Mouse (Mus musculus): Measurements from ENCODE around the gene Efs. TPM values are rescaled to one million over a fixed set of nuclear protein-coding genes. Genes with fewer than 3 reads are reported as not detected.

Efs gene
- 33.6 and 38.5 TPM in 2 replicates for polyA plus RNA-seq (2012; rRNA removed)

DNA sequence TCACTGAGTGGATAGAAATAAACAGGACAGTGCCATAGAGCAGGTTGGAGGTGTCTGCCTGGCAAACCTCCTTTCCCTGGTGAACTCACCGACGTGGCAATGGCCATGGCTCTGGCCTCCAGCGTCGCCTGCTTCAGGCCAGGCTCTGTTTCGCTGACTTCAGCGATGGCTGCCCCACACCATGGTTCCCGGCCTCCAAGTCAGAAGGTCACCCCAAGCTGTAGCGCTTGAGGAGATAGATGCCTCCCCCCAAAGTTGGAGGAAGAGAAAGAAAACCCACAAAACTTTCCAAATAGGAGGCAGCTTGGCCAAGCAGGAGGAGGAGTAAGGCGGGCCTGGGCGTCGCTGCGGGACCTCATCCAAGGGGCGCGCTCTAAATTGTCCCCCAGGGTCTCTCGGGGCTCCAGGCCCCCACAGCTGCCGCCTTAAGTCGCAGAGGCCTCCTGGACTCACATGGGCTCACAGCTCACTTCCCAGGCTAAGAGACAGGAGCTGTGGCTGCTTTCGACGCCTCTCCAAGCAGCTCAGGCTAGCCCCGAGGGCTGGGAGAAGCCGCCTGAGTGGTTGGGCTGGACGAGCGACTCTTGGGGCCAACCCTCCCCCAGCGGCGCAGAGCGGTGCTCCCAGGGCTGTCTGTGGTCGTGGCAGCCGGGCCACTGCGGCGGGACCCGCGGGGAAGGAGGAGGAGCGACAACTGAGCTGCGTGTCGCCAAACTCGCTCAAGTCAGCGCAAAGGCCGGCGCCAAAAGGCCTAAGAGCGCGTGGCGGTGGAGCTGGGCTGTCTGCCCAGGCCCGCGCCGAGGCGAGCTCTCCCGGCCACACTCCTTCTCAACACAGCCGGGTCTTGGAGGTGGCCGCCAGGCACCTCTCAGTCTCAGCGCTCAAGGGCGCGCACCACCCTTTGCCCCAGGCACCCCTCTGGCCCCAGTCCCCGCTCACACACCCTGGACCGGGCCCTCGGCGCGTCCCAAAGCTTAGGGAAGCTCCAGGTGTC is at the start of gene Efs:
Gene Efs (minus strand): TSS at position 778 of the 994 bp plus-strand sequence.

DNA sequence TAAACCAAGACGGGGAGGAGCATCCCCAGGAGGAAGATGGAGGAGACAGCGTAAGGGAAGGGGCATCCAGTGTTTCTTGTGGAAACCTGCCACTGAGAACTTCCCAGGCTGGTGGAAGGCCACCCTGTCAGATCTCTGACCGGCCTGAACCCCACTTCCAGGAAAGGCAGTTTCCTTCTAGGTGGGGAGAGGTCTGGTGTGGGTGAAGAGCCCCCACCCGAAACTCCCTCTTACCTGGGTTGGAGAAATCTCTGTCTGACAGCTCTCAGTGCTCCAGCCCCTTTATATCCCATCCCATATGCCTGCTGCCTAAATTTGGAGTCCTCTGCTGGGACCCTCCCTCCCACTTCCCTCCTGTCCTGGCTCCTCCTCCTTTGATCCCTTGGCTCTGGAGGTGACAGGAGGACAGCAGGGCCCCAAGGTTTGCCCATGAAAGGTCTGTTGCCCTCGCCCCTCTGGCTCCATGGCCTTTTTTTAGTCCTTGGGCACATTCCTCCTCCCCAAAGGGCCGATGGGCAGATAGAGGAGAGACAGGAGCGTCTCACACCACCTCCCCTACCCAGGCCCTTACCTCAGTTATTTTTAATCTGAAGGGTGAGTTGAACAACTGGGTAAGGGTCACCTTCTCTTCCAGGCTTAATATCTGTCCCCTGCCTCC is 40.5 kb upstream of the Efs start, which contains the start of gene Myh6:
Gene Myh6 (minus strand): TSS at position 608 of the 658 bp plus-strand sequence.

DNA sequence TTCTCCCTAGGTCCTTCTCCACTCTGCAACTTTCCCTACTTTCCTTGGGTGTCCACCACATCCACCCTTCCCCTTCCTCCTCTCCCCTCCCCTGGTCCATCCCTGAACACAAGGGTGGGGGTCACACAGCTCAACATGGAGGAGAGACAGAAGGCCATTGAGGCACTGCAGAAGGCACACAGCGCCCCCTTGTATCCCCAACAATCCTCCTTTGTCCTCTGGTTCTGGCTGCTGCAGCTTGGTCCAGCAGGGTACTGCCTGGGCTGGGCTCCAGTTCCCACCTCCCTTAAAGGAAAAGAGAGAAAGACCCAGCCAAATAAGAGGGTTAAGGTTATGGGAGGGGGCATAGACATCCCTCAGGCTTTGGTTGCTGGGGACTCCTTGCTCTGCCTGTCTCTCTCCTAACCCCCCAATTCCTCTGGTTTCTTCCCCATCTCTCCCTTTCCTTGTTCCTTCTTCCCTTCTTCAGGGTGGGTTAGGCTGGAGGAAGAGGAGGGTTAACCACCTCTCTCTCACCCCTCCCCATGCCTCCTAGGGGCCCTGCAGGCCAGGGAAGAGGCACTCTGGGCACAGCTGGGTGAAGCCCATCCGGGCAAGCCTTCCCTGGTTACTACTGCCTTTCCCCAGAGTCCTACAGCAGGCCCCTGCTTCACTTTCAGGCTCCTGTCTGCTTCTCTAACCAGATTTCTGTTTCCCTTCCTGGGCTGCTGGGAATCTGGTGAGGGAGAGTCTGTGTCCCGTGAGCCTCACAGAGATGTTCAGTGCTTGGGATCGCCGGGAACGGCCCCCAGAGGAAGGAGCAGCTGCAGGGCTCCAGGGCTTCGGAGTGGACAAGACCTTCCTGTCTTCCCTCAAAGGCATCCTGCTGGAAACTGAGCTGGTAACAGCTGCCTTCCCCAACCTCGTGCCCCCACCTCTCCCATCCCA is 10.2 kb upstream of the Efs start, which contains the start of gene Cmtm5:
Gene Cmtm5 (plus strand): TSS at position 358 of the 927 bp plus-strand sequence.

DNA sequence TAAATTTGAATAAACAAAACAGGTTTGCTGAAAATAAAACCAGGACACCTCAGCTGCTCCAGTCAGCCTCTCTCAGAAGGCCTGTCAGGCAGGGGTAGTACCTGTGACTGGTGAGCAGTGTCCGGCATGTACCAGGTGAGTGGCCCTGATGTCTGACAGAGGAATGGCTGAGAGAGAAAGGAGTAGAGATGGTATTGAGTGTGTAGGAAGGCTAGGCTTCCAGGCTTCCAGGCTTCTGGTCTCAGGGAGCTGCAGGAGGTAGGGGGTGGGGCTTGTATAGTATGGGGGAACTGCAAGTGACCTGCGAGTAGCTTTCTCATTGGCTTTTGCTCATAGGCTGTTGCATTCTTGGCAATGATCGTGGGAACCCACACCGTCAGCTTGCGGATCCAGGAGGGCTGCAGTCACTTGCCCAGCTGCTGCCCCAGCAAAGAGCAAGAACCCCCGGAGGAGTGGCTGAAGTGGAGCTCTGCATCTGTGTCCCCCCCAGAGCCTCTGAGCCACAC is 6.8 kb upstream of the Efs start, which contains the start of gene Il25:
Gene Il25 (plus strand): TSS at position 51 of the 506 bp plus-strand sequence.

DNA sequence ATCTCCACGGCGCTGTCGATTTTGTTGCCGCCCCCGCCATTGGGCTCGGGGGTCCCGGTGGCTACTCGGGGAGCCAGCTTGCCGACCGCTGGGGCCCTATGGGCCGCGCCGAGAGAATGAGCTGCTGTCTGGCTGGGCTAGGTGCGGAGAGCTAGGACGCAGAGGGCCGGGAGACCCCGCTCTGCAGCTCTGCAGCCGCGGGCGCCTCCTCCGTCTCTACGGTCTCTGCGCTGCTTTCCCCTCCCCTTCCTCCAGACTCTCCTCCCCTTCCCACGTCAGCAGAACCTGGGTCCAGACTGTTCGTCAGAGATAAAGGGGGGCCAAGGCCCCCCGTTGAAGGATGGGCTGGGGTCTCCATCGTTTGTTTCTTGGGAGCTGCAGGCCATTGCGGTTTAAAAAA is 13.0 kb downstream of the Efs start, which contains the start of gene Slc22a17:
Gene Slc22a17 (minus strand): TSS at position 247 of the 400 bp plus-strand sequence.

DNA sequence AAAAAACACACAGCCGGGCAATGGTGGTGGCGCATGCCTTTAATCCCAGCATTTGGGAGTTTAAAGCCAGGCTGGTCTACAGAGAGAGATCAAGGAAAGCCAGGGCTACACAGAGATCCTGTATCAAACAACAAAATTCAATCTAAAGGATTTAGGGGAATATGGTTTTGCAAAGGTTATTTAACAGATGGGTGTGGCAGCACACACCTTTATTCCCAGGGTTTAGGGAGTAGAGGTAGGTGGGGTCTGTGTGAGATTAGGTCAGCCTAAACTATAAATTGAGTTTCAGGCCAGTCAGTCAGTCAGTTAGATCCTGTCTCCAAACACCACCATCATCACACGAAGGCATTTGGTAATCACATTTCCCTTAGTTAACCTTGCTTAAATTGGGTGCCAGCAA is 33.7 kb downstream of the Efs start, which contains the start of gene Pabpn1:
Gene Pabpn1 (plus strand): TSS at position 301 of the 400 bp plus-strand sequence.

DNA sequence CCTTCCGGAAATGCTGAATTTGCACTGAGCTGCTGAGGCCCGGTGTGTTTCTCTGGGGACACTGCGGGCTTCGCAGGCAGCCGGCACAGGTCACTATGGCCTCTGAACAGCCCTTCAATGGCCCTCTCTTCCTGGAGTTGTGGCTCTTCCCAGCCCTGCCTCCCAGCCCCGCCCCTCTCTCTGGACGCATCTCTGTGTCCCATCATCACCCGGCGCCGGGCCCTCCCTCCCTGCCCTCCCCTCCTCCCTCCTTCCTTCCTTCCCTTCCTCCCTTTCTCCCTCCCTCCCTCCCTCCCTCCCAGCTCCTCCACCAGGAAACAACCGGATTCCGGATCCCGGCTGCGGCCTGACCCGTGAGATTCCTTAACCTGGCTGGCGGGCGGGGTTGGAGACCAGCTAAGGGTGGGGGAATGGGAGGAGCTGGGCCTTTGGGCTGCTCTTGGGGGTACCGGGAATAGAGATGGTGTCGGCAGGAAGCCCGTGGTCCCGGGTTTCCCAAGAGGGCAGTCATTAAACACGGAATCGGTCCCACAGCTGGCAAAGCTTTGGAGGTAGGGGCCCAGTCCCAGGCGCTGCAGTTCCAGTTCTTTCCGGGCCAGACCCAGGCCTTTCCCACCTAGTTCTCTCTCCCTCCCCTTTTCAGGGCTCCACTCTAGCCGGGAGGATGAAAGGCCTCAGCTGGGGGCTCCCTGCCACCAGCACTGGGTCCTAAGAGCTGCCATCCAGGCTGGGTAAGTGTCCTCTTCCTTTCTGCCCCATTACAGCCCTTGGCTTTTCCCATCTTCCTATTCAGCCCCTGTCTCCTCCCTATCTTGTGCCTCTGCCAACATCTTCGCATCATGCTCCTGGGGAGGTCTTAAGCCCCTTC is 42.5 kb downstream of the Efs start, which contains the start of the genes Bcl2l2 and Gm20521:
Gene Bcl2l2 (plus strand): TSS at position 224 of the 868 bp plus-strand sequence.
Gene Gm20521 (plus strand): TSS at position 288 of the 868 bp plus-strand sequence.

DNA sequence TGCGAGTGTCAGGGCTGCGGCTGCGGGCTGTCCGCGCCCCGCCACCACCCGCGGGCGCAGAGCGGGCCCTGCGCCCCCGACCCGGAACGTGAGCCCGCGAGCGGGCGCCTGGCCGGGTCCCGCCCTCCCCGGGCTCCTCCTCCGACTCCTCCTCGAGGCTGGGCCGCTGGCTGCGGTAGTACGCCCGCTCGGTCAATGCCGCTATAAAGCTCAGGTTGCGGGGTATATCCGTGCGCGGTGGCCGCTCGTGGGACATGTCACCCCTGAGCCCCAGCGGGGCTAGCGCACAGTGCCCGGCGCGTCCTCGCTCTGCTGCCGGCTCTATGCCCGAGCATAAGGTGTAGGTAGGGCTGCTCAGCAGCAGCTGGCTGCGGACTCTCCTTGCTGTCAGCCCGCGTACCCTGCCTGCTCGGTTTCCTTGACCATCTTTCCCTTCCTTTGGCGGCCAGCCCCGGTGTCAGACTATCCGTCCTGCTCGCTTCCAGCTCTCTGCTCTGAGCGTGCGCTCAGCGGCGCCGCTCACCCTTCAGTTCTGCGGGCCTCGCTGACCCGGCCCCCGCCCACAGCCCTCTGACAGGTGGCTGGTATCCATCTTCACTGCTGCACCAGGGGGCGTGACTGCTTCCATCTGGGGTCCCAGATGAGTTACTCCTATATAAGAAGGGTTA is 48.7 kb downstream of the Efs start, which contains the start of gene Ppp1r3e:
Gene Ppp1r3e (minus strand): TSS at position 503 of the 668 bp plus-strand sequence.

DNA sequence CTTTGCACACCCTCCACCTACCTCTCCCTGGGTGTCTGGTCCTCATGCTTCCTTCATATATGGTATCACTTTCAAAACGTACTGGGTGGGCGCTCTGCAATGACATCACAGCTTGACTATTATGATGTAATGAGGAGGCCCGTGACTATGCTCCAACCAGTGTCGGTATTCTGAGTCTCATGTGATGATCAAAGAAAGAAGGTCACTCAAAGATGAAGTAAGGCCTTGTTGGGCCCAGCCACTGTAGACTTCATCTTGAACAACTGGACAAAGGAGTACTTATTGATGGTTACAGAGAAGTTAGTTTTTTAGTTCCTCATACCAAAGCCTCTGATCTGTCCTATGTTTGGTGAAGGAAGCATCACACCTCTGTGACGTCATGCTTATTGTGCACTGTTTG is 55.1 kb downstream of the Efs start, which contains the start of gene Homez:
Gene Homez (minus strand): TSS at position 101 of the 400 bp plus-strand sequence.

Other genes starting within 250 kb of the Efs start
- 70.3 and 72.1 TPM in 2 replicates for gene 1700123O20Rik, start 239.9 kb downstream of the Efs start, polyA plus RNA-seq (2012; rRNA removed)
- gene Acin1, start 239.2 kb downstream of the Efs start, polyA plus RNA-seq (2012; rRNA removed) = 356 and 358 TPM in 2 replicates
- 0.09 and 0.20 TPM in 2 replicates for gene Gm29776, start 227.3 kb downstream of the Efs start, polyA plus RNA-seq (2012; rRNA removed)
- 0.16 and 0.17 TPM in 2 replicates for gene Cebpe, start 214.0 kb downstream of the Efs start, polyA plus RNA-seq (2012; rRNA removed)
- 9.6 and 9.9 TPM in 2 replicates for gene Slc7a8, start 144.2 kb downstream of the Efs start, polyA plus RNA-seq (2012; rRNA removed)
- gene Rnf212b, start 112.0 kb downstream of the Efs start, polyA plus RNA-seq (2012; rRNA removed) = not detected in 2 replicates
- 8.5 and 9.0 TPM in 2 replicates for gene Homez, start 55.2 kb downstream of the Efs start, polyA plus RNA-seq (2012; rRNA removed)
- gene Ppp1r3e, start 48.6 kb downstream of the Efs start, polyA plus RNA-seq (2012; rRNA removed) = 14.7 and 18.0 TPM in 2 replicates
- 47.4 and 48.0 TPM in 2 replicates for gene Bcl2l2, start 42.7 kb downstream of the Efs start, polyA plus RNA-seq (2012; rRNA removed)
- gene Gm20521, start 42.7 kb downstream of the Efs start, polyA plus RNA-seq (2012; rRNA removed) = 0.39 and 0.41 TPM in 2 replicates
- 736 and 777 TPM in 2 replicates for gene Pabpn1, start 33.6 kb downstream of the Efs start, polyA plus RNA-seq (2012; rRNA removed)
- gene Slc22a17, start 13.0 kb downstream of the Efs start, polyA plus RNA-seq (2012; rRNA removed) = 504 and 538 TPM in 2 replicates
- gene Il25, start 6.6 kb upstream of the Efs start, polyA plus RNA-seq (2012; rRNA removed) = 0.35 and 0.47 TPM in 2 replicates
- 3.6 and 8.9 TPM in 2 replicates for gene Cmtm5, start 10.1 kb upstream of the Efs start, polyA plus RNA-seq (2012; rRNA removed)
- gene Myh6, start 40.8 kb upstream of the Efs start, polyA plus RNA-seq (2012; rRNA removed) = 0.21 and 0.36 TPM in 2 replicates
- not detected in 2 replicates for gene Gm17428, start 50.8 kb upstream of the Efs start, polyA plus RNA-seq (2012; rRNA removed)
- gene Myh7, start 68.5 kb upstream of the Efs start, polyA plus RNA-seq (2012; rRNA removed) = 5.9 and 18.0 TPM in 2 replicates
- 56.3 and 58.2 TPM in 2 replicates for gene Ngdn, start 89.3 kb upstream of the Efs start, polyA plus RNA-seq (2012; rRNA removed)
- gene Zfhx2, start 166.2 kb upstream of the Efs start, polyA plus RNA-seq (2012; rRNA removed) = 16.4 and 19.1 TPM in 2 replicates
- gene Thtpa, start 168.7 kb upstream of the Efs start, polyA plus RNA-seq (2012; rRNA removed) = 17.4 and 19.9 TPM in 2 replicates
- gene Ap1g2, start 180.5 kb upstream of the Efs start, polyA plus RNA-seq (2012; rRNA removed) = 15.2 and 17.0 TPM in 2 replicates
- 123 and 132 TPM in 2 replicates for gene Jph4, start 190.8 kb upstream of the Efs start, polyA plus RNA-seq (2012; rRNA removed)

Data from central nervous system, embryonic 14 days (tissue).